In genomic region chr5:105620505-105621116, GRCm38 (mm10) we compare ENCODE assay signal across 8 mouse cellular contexts.
DNase-seq lines count a peak whose midpoint lies in the region; ATAC-seq and TF ChIP-seq lines count a peak whose summit lies in the region.

No protein-coding gene starts in this region.

- DNase-seq in urinary bladder, adult 18-20 months (ENCODE audit: low spot score in 2 of 2): peak; percentile 16 to 64
- DNase-seq in urinary bladder, adult 2 months (ENCODE audit: low spot score): no peak
- DNase-seq in gastrocnemius, postnatal 4 days (ENCODE audit: low spot score in 2 of 2): peak; percentile 36 to 76
- peak; percentile 67 for DNase-seq in kidney, postnatal 14 days
- no peak for DNase-seq in hindbrain, postnatal 0 days (ENCODE audit: low spot score)
- DNase-seq in cerebellum, postnatal 36 days: no peak
- DNase-seq in hindbrain, embryonic 11.5 days (ENCODE audit: low spot score): no peak

- ATAC-seq in hindbrain, postnatal 0 days: no peak
- no peak for ATAC-seq in hindbrain, embryonic 11.5 days (ENCODE audit: low FRiP score)

- peak overlapping the region; percentile 45 for H3K4me2 ChIP-seq in myocyte (ENCODE audit: low read depth)
- no peak overlapping the region for H3K4me2 ChIP-seq in hindbrain, postnatal 0 days (ENCODE audit: low read depth, low read length)
- H3K4me2 ChIP-seq in hindbrain, embryonic 11.5 days (replicated peaks; ENCODE audit: low read depth, low read length): no peak overlapping the region

- H3K79me2 ChIP-seq in myocyte (ENCODE audit: control insufficient read depth, insufficient read depth): no peaks in the 10 kb centered on the region

- no peak overlapping the region for H3K4me3 ChIP-seq in myocyte
- H3K4me3 ChIP-seq in hindbrain, postnatal 0 days (ENCODE audit: low read length): no peak overlapping the region
- H3K4me3 ChIP-seq in hindbrain, embryonic 11.5 days (ENCODE audit: low read depth, low read length): no peak overlapping the region

- no peak overlapping the region for H3ac ChIP-seq in myocyte (ENCODE audit: control insufficient read depth, insufficient read length)

- H3K9me3 ChIP-seq in hindbrain, postnatal 0 days (ENCODE audit: low read length): no peaks in the 10 kb centered on the region
- no peaks in the 10 kb centered on the region for H3K9me3 ChIP-seq in hindbrain, embryonic 11.5 days (ENCODE audit: control insufficient read depth, low read length)

- no peak for TF ChIP-seq CTCF in hindbrain, postnatal 0 days (IDR thresholded peaks at IDR 0.05; ENCODE audit: low read depth)

- no peak overlapping the region for H3K9ac ChIP-seq in hindbrain, postnatal 0 days (replicated peaks; ENCODE audit: low read length)
- H3K9ac ChIP-seq in hindbrain, embryonic 11.5 days (ENCODE audit: low read depth, low read length): no peak overlapping the region

- H3K27ac ChIP-seq in hindbrain, postnatal 0 days: no peak overlapping the region
- H3K27ac ChIP-seq in hindbrain, embryonic 11.5 days (ENCODE audit: low read depth, low read length): no peak overlapping the region

- H3K27me3 ChIP-seq in myocyte (ENCODE audit: control insufficient read depth, insufficient read depth, insufficient read length): no peaks in the 10 kb centered on the region
- H3K27me3 ChIP-seq in hindbrain, postnatal 0 days (ENCODE audit: insufficient read depth, low read length): no peaks in the 10 kb centered on the region
- no peaks in the 10 kb centered on the region for H3K27me3 ChIP-seq in hindbrain, embryonic 11.5 days (ENCODE audit: control insufficient read depth, insufficient read depth, low read length)

- TF ChIP-seq POLR2A in myocyte (IDR thresholded peaks at IDR 0.05; ENCODE audit: insufficient read length, low read depth): no peak

- 60% methylated on average over 6 of the region's 6 CpGs for WGBS in hindbrain, postnatal 0 days
- WGBS in hindbrain, embryonic 11.5 days: 85% methylated on average over 6 of the region's 6 CpGs

- H3K4me1 ChIP-seq in hindbrain, postnatal 0 days (ENCODE audit: insufficient read depth, low read length): no peaks in the 10 kb centered on the region
- no peaks in the 10 kb centered on the region for H3K4me1 ChIP-seq in hindbrain, embryonic 11.5 days (replicated peaks; ENCODE audit: control insufficient read depth, insufficient read depth, low read length)

- no peaks in the 10 kb centered on the region for H3K36me3 ChIP-seq in myocyte (ENCODE audit: control insufficient read depth, insufficient read depth)
- no peaks in the 10 kb centered on the region for H3K36me3 ChIP-seq in hindbrain, postnatal 0 days (ENCODE audit: insufficient read depth, low read length)
- no peaks in the 10 kb centered on the region for H3K36me3 ChIP-seq in hindbrain, embryonic 11.5 days (ENCODE audit: control insufficient read depth, insufficient read depth, low read length)

TF ChIP-seq in myocyte, 11 proteins besides CTCF, POLR2A, EP300 and RAD21:
- peak; percentile 98 for TF ChIP-seq CEBPB (IDR thresholded peaks at IDR 0.05; ENCODE audit: insufficient read depth, poor library complexity, severe bottlenecking)
- TF ChIP-seq REST (IDR thresholded peaks at IDR 0.05; ENCODE audit: insufficient read depth, insufficient read length): no peak
- TF ChIP-seq E2F4 (IDR thresholded peaks at IDR 0.05; ENCODE audit: insufficient read depth): no peak
- TF ChIP-seq MAX (IDR thresholded peaks at IDR 0.05; ENCODE audit: low read depth): peak; percentile 27
- TF ChIP-seq MYOG (IDR thresholded peaks at IDR 0.05; ENCODE audit: control insufficient read depth in 1 of 3, insufficient read depth in 1 of 3, insufficient read length in 2 of 3, low read depth in 2 of 3): no peak

Comparison
In these comparisons a context has a peak if more than half of its experiments do, and no peak if none do; other contexts are left out.
1. DNase-seq: peak in urinary bladder, adult 18-20 months (2 of 2), gastrocnemius, postnatal 4 days (2 of 2) and kidney, postnatal 14 days (single experiment); none in urinary bladder, adult 2 months (single experiment), hindbrain, postnatal 0 days (single experiment), cerebellum, postnatal 36 days (0 of 2) and hindbrain, embryonic 11.5 days (single experiment).